Mouse (Mus musculus) midbrain, embryonic 16.5 days (tissue): ENCODE data around the gene Cacna1c. TPM values are rescaled to one million over a fixed set of nuclear protein-coding genes. Genes with fewer than 3 reads are reported as not detected.

ENCODE experiments used
- ATAC-seq: fragments of 200-750 bp; cut with Nextera tagmentation; 2 replicates; pipeline ENCODE4 v1.8.0; 2017; ENCODE audit warnings: moderate TSS enrichment
- H3K27ac ChIP-seq: fragments of 300-500 bp; sonication (generic); 2 replicates; pipeline ENCODE4 v1.5.1; 2014; ENCODE audit warnings: mild to moderate bottlenecking, low read length, mixed read lengths
- H3K27me3 ChIP-seq: fragments of 300-500 bp; sonication (generic); 2 replicates; pipeline ENCODE4 v1.6.1; 2014; ENCODE audit warnings: low read depth, low read length, mixed read lengths; ENCODE audit not compliant: control insufficient read depth, insufficient read depth
- H3K36me3 ChIP-seq: fragments of 300-500 bp; sonication (generic); 2 replicates; pipeline ENCODE4 v1.6.1; 2014; ENCODE audit warnings: mild to moderate bottlenecking, low read length, moderate library complexity, mixed read lengths; ENCODE audit not compliant: control insufficient read depth, insufficient read depth
- H3K4me1 ChIP-seq: fragments of 300-500 bp; sonication (generic); 2 replicates; pipeline ENCODE4 v1.6.1; 2014; ENCODE audit warnings: mild to moderate bottlenecking, low read length, mixed read lengths; ENCODE audit not compliant: control insufficient read depth, insufficient read depth
- H3K4me2 ChIP-seq: fragments of 300-500 bp; sonication (generic); 2 replicates; pipeline ENCODE4 v1.6.1; 2014; ENCODE audit warnings: mild to moderate bottlenecking, low read length, mixed read lengths
- H3K4me3 ChIP-seq: fragments of 300-500 bp; sonication (generic); 2 replicates; pipeline ENCODE4 v1.5.1; 2014; ENCODE audit warnings: low read depth, mild to moderate bottlenecking, low read length, moderate library complexity, mixed read lengths
- H3K9ac ChIP-seq: fragments of 300-500 bp; sonication (generic); 2 replicates; pipeline ENCODE4 v1.6.1; 2014; ENCODE audit warnings: low read depth, low read length, mixed read lengths
- H3K9me3 ChIP-seq: fragments of 300-500 bp; sonication (generic); replicated peaks from 2 replicates; pipeline ENCODE4 v1.6.1; 2014; ENCODE audit warnings: mild to moderate bottlenecking, low read length, mixed read lengths; ENCODE audit not compliant: control insufficient read depth, poor library complexity, severe bottlenecking
- WGBS: fragments of 180-500 bp; shearing (Covaris S2); extraction: QIAGEN DNeasy Blood & Tissue Kit; methylation state at CpG from one replicate; pipeline ENCODE4 v1.1.7; 2014; 5-methylcytosine and 5-hydroxymethylcytosine counted together
- polyA plus RNA-seq: library from polyadenylated mRNA; unstranded; fragments of >200 nt; fragmentation: Nextera tagmentation; extraction: Ambion mirVana; gene quantifications from 2 replicates; pipeline ENCODE4 v1.2.1, GENCODE M21; 2015

The Cacna1c gene
- polyA plus RNA-seq, 1 experiment from 2014 or later: 8.1 TPM

DNA sequence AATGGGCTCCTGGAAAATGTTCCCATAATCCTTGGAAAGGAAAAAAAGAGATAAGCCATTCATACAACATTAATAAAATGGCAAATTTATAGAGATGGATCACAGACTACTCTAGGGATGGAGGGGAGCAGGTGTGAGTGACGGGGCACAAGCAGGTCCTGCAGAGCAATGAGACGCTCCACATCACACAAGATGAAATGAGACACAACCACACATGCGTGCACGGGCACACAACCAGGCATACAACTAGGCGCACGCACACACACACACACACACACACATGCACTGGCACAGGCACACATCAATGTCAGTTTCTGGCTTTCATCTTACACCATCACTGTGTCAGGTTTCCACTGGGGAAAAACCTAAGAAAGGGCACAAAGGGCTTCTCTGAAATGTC is 380.0 kb downstream of the Cacna1c start:
- Histone ChIP-seq H3K36me3 (no peaks in the 10 kb centered on the region), H3K27ac (no peak overlapping the region), H3K9me3 (no peaks in the 10 kb centered on the region), H3K4me1 (peaks cover 5% of the 10 kb centered on the region; the same call in 1 of the 2 replicates), H3K27me3 (no peaks in the 10 kb centered on the region), H3K4me3 (no peak overlapping the region), H3K9ac (no peak overlapping the region), H3K4me2 (no peak overlapping the region)
- no peak for ATAC-seq
- WGBS: 73% methylated on average over 6 of the region's 6 CpGs

DNA sequence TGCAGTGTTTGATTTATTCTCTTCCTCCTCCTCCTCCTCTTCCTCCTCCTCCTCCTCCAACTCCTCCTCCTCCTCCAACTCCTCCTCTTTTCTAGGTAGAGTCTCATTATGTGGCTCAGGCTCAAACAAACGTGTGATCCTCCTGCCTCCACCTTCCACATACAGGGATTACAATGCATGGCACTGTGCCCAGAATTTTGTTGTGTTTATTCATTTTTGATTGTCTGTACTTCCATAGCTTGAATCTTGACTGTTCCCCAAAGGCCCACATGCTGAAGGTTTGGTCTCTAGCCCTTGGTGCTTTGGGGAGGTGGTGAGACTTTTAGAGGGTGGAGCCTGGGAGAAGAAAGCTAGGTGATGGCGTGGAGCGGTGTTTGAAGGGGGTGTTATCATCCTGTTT is 383.7 kb downstream of the Cacna1c start:
- Histone ChIP-seq H3K27me3 (no peaks in the 10 kb centered on the region), H3K36me3 (no peaks in the 10 kb centered on the region), H3K4me1 (peaks cover 5% of the 10 kb centered on the region), H3K4me2 (no peak overlapping the region), H3K27ac (no peak overlapping the region), H3K4me3 (no peak overlapping the region), H3K9ac (no peak overlapping the region), H3K9me3 (no peaks in the 10 kb centered on the region)
- ATAC-seq: no peak
- 71% methylated on average over 3 of the region's 3 CpGs for WGBS

DNA sequence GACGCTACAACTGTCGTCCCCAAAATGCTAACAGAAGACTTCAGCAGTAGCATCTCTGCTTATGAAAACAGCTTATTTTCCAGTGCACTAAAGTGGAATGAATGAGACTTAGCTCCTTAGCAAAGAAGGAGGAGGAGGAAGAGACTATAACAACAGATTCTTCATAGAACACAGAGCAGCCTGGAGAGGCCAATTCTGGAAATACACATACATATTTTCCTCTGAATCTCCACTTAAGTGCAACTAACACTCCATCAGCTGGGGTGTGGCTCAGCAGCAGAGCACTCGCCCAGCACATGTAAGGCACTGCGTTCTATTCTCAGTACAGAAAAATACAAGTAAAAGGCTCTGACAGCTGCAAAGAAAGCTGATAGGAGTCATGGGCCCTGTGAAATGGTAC is 384.2 kb downstream of the Cacna1c start:
- peaks cover 5% of the 10 kb centered on the region for H3K4me1 ChIP-seq
- H3K4me3 ChIP-seq: no peak overlapping the region
- 89% methylated on average over 4 of the region's 4 CpGs for WGBS
- no peak for ATAC-seq
- H3K9ac ChIP-seq: no peak overlapping the region
- no peak overlapping the region for H3K27ac ChIP-seq
- H3K36me3 ChIP-seq: no peaks in the 10 kb centered on the region
- no peaks in the 10 kb centered on the region for H3K9me3 ChIP-seq
- no peak overlapping the region for H3K4me2 ChIP-seq
- H3K27me3 ChIP-seq: no peaks in the 10 kb centered on the region

DNA sequence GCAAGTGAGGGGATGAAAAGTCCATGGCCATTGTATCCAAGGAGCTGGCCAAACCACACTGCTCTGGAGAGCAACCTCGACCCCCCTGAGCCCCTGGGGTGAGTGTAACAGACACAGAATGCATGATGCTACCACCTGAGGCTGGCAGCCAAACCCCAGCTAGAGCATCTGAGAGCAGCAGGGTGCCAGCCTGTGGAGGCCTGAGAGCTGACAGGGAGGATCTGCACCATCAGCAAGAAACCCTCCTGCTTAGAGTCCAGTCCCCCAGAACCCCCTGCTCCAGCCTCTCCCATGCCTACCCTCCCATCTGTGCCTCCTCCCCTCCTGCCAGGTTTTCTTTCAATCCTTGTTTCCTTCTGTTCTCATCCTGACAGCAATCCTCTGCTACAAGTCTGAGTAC is 385.4 kb downstream of the Cacna1c start:
- H3K9me3 ChIP-seq: no peaks in the 10 kb centered on the region
- no peak overlapping the region for H3K4me3 ChIP-seq
- H3K4me1 ChIP-seq: peaks cover 3% of the 10 kb centered on the region; the same call in 1 of the 2 replicates
- H3K36me3 ChIP-seq: no peaks in the 10 kb centered on the region
- H3K4me2 ChIP-seq: no peak overlapping the region
- no peak overlapping the region for H3K9ac ChIP-seq
- H3K27ac ChIP-seq: no peak overlapping the region
- H3K27me3 ChIP-seq: no peaks in the 10 kb centered on the region
- ATAC-seq: no peak
- WGBS: 13% methylated on average over 1 of the region's 1 CpGs

DNA sequence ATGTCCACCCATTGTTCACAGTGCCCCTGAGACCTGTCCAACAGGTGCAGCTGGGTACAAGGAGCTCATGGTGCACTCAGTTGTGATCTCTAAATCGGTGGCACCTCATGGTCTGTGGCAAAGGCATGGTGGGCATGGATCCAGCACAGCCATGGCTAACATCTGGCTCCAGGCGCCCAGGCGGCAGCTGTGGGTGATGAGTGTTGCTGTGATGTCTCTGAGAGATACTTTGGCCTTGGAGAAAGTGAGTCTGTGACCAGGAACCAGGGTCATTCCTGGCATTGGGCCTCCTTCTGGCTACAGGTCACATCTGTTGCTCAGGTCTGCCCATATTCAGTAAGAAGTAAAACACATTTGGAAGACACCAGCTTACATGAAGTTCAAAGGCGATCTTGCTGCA is 391.1 kb downstream of the Cacna1c start:
- no peak overlapping the region for H3K4me2 ChIP-seq

DNA sequence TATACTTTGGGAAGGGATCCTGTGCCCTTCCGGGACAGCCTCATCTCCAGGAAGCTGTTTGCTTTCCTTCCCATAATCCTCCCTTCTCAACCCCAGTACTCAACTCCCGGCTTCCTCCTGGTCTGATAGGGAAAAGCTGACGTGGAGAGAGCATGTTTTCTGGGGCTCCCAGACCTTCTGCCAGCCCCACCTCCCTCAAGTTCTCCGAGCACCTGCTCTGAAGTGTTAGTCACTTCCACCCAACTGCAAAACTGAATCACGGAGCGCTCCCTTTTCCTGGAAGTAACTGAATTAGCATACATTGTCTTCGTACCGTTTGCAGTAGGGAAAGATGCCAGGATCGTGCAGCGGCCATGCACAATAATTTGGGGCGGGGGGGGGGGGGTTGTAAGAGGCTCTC is 393.9 kb downstream of the Cacna1c start:
- no peak overlapping the region for H3K4me3 ChIP-seq
- no peaks in the 10 kb centered on the region for H3K9me3 ChIP-seq
- no peak for ATAC-seq

More for the DNA sequence above, 391.1 kb downstream of the Cacna1c start:
- no peak overlapping the region for H3K9ac ChIP-seq
- no peaks in the 10 kb centered on the region for H3K27me3 ChIP-seq
- H3K9me3 ChIP-seq: no peaks in the 10 kb centered on the region
- no peaks in the 10 kb centered on the region for H3K36me3 ChIP-seq
- no peak overlapping the region for H3K4me3 ChIP-seq
- no peak overlapping the region for H3K27ac ChIP-seq
- peaks cover 7% of the 10 kb centered on the region for H3K4me1 ChIP-seq
- ATAC-seq: no peak
- 94% methylated on average over 4 of the region's 4 CpGs for WGBS

DNA sequence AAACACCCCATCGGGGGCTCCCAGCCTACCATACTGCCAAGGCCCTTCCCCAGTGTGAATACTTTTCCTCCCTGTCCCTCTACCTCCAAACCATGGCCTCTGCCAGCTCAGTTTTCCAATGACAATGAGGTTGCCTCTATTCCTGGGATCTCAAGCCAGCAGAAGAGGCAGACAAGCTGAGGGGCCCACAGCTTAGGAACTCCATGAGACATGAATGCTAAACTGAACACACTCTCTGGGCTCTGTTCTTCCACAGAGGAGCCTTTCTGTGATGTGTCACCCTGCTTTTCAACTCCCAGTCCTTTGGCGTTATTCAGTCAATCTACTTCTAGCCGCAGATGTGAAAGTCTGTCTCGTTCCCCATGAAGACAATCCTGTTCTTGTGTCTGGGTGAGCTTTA is 399.8 kb downstream of the Cacna1c start:
- Histone ChIP-seq H3K4me1 (peaks cover 5% of the 10 kb centered on the region), H3K9me3 (no peaks in the 10 kb centered on the region), H3K36me3 (no peaks in the 10 kb centered on the region), H3K4me2 (no peak overlapping the region), H3K27me3 (no peaks in the 10 kb centered on the region), H3K9ac (no peak overlapping the region), H3K27ac (peak overlapping the region; percentile 62; the same call in 1 of the 2 replicates), H3K4me3 (no peak overlapping the region)
- 80% methylated on average over 4 of the region's 4 CpGs for WGBS
- ATAC-seq: 0 out of 2 replicates have a peak, but pooled peaks have one; percentile 22

More for the DNA sequence above, 393.9 kb downstream of the Cacna1c start:
- no peak overlapping the region for H3K27ac ChIP-seq
- H3K36me3 ChIP-seq: no peaks in the 10 kb centered on the region
- WGBS: 57% methylated on average over 11 of the region's 11 CpGs
- peaks cover 4% of the 10 kb centered on the region for H3K4me1 ChIP-seq
- no peaks in the 10 kb centered on the region for H3K27me3 ChIP-seq
- H3K4me2 ChIP-seq: no peak overlapping the region
- no peak overlapping the region for H3K9ac ChIP-seq

DNA sequence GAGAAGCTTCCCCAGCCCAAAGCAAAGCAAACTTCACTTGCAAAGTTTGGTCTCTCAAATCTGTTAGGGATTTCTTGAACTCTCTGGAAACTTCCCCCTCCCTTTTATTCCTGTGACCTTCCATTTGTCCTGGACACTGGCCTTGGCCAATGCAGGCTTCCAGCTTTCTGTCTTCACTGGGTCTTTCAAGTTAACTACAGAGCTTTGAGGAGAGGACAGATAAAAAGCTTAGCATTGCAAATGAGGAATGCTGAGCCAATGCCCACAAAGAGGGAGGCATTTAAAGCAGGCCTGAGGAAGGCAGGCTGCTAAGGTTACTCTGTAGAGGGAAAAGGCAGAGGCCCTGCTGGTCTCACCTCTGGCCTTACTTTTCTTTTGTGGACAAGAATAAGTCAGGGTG is 400.5 kb downstream of the Cacna1c start:
- no peak overlapping the region for H3K4me2 ChIP-seq
- no peak overlapping the region for H3K9ac ChIP-seq
- no peaks in the 10 kb centered on the region for H3K27me3 ChIP-seq
- 0 out of 2 replicates have a peak, but pooled peaks have one; percentile 26 for ATAC-seq
- peaks cover 5% of the 10 kb centered on the region for H3K4me1 ChIP-seq
- peak overlapping the region; percentile 62; the same call in 1 of the 2 replicates for H3K27ac ChIP-seq
- no peaks in the 10 kb centered on the region for H3K9me3 ChIP-seq
- H3K36me3 ChIP-seq: no peaks in the 10 kb centered on the region
- no peak overlapping the region for H3K4me3 ChIP-seq

DNA sequence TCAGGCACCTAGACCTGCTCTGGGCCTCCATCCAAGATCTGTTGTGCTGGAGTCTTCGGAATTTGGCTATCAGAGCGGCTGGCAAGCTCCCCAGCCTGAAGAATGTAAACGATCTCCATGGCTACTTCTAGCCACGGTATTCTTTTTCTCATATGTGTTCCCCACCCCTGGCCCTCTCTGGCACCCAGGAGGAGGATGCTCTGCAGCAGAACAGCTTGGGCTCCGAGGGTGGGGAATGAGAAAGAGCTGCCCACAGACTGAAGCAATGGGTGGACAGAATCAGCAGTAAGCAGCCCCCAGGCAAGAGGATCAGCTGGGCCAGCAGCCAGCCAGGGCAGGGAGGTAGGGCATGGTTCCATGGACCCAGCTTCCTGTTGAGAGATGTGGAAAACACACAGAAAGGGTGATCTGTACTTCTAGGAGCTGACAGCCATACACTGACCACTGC is 404.3 kb downstream of the Cacna1c start:
- no peaks in the 10 kb centered on the region for H3K9me3 ChIP-seq
- no peaks in the 10 kb centered on the region for H3K27me3 ChIP-seq
- H3K4me2 ChIP-seq: no peak overlapping the region
- WGBS: 43% methylated on average over 5 of the region's 5 CpGs
- peak overlapping the region; percentile 51 for H3K27ac ChIP-seq
- H3K9ac ChIP-seq: no peak overlapping the region
- peaks cover 5% of the 10 kb centered on the region for H3K4me1 ChIP-seq
- no peaks in the 10 kb centered on the region for H3K36me3 ChIP-seq
- H3K4me3 ChIP-seq: no peak overlapping the region
- ATAC-seq: peak; percentile 82
